Mouse (Mus musculus): ENCODE measurements around the gene Tmem210. TPM values are rescaled to one million over a fixed set of nuclear protein-coding genes. Genes with fewer than 3 reads are reported as not detected.

The Tmem210 gene
- total and polyA plus RNA-seq, 3 experiments: not detected

DNA sequence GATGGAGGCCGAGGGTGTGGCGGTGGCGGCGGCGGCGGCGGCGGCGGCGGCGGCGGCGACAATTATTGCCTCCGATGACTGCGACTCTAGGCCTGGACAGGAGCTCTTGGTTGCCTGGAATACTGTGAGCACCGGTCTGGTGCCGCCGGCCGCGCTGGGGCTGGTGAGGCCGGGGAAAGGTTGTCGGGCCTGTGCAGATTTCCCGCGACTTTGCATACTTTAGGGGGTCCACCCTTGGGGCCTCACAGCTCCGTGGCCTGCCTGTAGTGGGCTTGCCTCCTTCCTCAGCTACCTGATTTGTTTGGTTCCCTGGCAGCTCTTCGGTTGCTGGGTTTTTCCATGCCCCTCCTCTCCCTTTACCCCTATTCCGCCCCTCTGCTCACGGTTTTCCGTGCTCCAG is 15.4 kb upstream of the Tmem210 start:
- H3K4me2 ChIP-seq (ENCODE audit: insufficient read depth, low read depth, poor library complexity, severe bottlenecking): peak overlapping the region; percentile 39; the same call in 1 of the 2 replicates
- H3K9me3 ChIP-seq (replicated peaks; ENCODE audit: low read length): no peaks in the 10 kb centered on the region
- no peaks in the 10 kb centered on the region for H3K27me3 ChIP-seq (replicated peaks)
- no peak for DNase-seq (ENCODE audit: extremely low read depth)
- in situ Hi-C loops (cut with MboI; ENCODE audit: low pct_ligation_motif_present, low pct_unique_long_range_greater_than_20kb, low sequenced_read_pairs): loop anchor here (10.0 kb wide), 1 partner anchor 62 kb away; the partner anchor contains the start of gene Man1b1
- dilution Hi-C loops (cut with MboI; ENCODE audit: extremely low pct_ligation_motif_present, extremely low pct_unique_long_range_greater_than_20kb, low sequenced_read_pairs): no loop called here
- peak overlapping the region; percentile 79 to 97 (median 91) for H3K4me3 ChIP-seq (replicated peaks in 1 of 3; ENCODE audit: low read depth in 2 of 3, low read length in 2 of 3, poor library complexity in 1 of 3)
- H3K79me2 ChIP-seq (replicated peaks; ENCODE audit: control insufficient read depth, extremely low read depth, insufficient read depth, poor library complexity, severe bottlenecking): peaks cover 19% of the 10 kb centered on the region
- H3K4me1 ChIP-seq (ENCODE audit: control insufficient read depth in 1 of 2, insufficient read depth in 2 of 2): peaks cover 6 to 47% of the 10 kb centered on the region in 2 experiments; a peak in 3 of 4 replicates
- H3K36me3 ChIP-seq (replicated peaks in 1 of 2; ENCODE audit: control insufficient read depth in 1 of 2, insufficient read depth in 1 of 2, low read length in 1 of 2): peaks cover 37 to 75% of the 10 kb centered on the region in 2 experiments
- TF ChIP-seq USF2 (conservative IDR thresholded peaks at IDR 0.05; ENCODE audit: low read depth, low read length): no peak
- no peak for TF ChIP-seq GABPA (IDR thresholded peaks at IDR 0.05; ENCODE audit: insufficient replicate concordance, low read depth, low read length)
- no peak for TF ChIP-seq ZMIZ1 (IDR thresholded peaks at IDR 0.05; ENCODE audit: low read depth, low read length)
- TF ChIP-seq KAT2A (IDR thresholded peaks at IDR 0.05; ENCODE audit: insufficient replicate concordance, low read length): no peak
- TF ChIP-seq RAD21 (IDR thresholded peaks at IDR 0.05; ENCODE audit: low read depth, low read length): no peak
- no peak for TF ChIP-seq POLR2A (IDR thresholded peaks at IDR 0.05; ENCODE audit: low read depth, low read length)
- no peak overlapping the region for H3K27ac ChIP-seq (ENCODE audit: insufficient read depth, low read depth)
- H3K9ac ChIP-seq (ENCODE audit: insufficient read depth, low read depth): peak overlapping the region; percentile 68

DNA sequence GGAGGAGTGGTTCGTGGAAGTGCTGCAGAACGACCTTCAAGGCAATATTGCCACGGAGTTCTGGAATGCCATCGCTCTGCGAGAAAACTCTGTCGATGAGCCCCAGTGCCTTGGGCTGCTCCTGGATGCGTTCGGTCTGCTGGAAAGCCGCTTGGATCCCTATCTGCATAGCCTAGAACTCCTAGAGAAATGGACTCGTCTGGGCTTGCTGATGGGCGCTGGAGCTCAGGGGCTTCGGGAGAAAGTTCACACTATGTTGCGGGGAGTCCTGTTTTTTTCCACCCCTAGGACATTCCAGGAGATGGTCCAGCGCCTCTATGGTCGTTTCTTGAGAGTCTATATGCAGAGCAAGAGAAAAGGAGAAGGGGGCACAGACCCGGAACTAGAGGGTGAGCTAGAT is 14.9 kb upstream of the Tmem210 start:
- no peaks in the 10 kb centered on the region for H3K27me3 ChIP-seq (replicated peaks)
- peak overlapping the region; percentile 68 for H3K9ac ChIP-seq (ENCODE audit: insufficient read depth, low read depth)
- H3K4me2 ChIP-seq (ENCODE audit: insufficient read depth, low read depth, poor library complexity, severe bottlenecking): peak overlapping the region; percentile 39
- in situ Hi-C loops (cut with MboI; ENCODE audit: low pct_ligation_motif_present, low pct_unique_long_range_greater_than_20kb, low sequenced_read_pairs): loop anchor here (10.0 kb wide), 1 partner anchor 62 kb away; the partner anchor contains the start of gene Man1b1
- H3K4me3 ChIP-seq (replicated peaks in 1 of 3; ENCODE audit: low read depth in 2 of 3, low read length in 2 of 3, poor library complexity in 1 of 3): peak overlapping the region; percentile 79 to 97 (median 91)
- H3K9me3 ChIP-seq (replicated peaks; ENCODE audit: low read length): no peaks in the 10 kb centered on the region
- peaks cover 19% of the 10 kb centered on the region for H3K79me2 ChIP-seq (replicated peaks; ENCODE audit: control insufficient read depth, extremely low read depth, insufficient read depth, poor library complexity, severe bottlenecking)
- DNase-seq (ENCODE audit: extremely low read depth): no peak
- H3K4me1 ChIP-seq (ENCODE audit: control insufficient read depth in 1 of 2, insufficient read depth in 2 of 2): peaks cover 5 to 42% of the 10 kb centered on the region in 2 experiments; a peak in 3 of 4 replicates
- H3K27ac ChIP-seq (ENCODE audit: insufficient read depth, low read depth): no peak overlapping the region
- TF ChIP-seq NRF1 (IDR thresholded peaks at IDR 0.05; ENCODE audit: low read depth, low read length): no peak
- no peak for TF ChIP-seq ZNF384 (IDR thresholded peaks at IDR 0.05; ENCODE audit: low read depth, low read length)
- H3K36me3 ChIP-seq (replicated peaks in 1 of 2; ENCODE audit: control insufficient read depth in 1 of 2, insufficient read depth in 1 of 2, low read length in 1 of 2): peaks cover 41 to 78% of the 10 kb centered on the region in 2 experiments
- dilution Hi-C loops (cut with MboI; ENCODE audit: extremely low pct_ligation_motif_present, extremely low pct_unique_long_range_greater_than_20kb, low sequenced_read_pairs): no loop called here

DNA sequence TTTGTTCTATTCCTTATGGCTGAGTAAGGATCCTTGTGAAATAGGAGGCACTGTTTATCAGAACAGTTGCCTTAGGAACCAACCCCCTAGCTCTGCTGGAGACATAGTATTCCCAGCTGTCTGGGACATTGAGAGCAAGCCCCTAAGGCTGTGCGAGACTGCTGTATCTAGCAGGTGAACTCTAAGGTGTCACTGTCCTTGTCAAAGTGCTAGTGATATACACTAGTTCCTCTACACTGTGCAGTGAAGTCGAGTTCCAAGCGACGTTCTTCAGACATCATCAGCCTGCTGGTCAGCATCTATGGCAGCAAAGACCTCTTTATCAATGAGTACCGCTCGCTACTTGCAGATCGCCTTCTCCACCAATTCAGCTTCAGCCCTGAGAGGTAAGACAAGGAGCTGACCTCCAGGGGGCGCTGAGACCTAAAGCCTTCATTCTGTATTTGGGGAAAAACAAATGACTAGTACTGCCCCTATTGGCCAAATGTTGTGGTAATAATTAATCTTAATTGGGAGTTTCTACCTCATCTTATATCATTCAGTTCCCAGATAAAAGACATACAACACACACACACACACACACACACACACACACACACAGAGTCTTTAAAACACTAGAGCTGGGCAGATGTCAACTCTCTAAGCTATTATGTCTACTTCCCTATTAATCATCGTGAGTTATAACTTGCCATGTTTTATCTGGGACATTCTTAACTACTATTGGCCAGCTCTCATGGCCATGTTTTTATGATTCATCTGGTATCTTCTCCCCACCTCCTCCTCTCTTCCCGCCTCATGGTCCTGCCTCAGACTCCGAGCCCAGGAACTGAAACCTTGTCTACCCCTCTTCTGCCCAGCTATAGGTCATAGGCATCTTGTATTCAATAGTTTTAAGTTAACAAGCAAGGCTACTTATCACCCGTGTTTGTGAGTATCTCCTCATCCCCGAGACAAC is 8.7 kb upstream of the Tmem210 start:
- dilution Hi-C loops (cut with MboI; ENCODE audit: extremely low pct_ligation_motif_present, extremely low pct_unique_long_range_greater_than_20kb, low sequenced_read_pairs): no loop called here
- peak; percentile 88 for DNase-seq (ENCODE audit: extremely low read depth)
- H3K27me3 ChIP-seq (replicated peaks): no peaks in the 10 kb centered on the region
- peaks cover 72 to 91% of the 10 kb centered on the region in 2 experiments for H3K36me3 ChIP-seq (replicated peaks in 1 of 2; ENCODE audit: control insufficient read depth in 1 of 2, insufficient read depth in 1 of 2, low read length in 1 of 2)
- H3K4me1 ChIP-seq (ENCODE audit: control insufficient read depth in 1 of 2, insufficient read depth in 2 of 2): no peaks in the 10 kb centered on the region
- H3K27ac ChIP-seq (ENCODE audit: insufficient read depth, low read depth): no peak overlapping the region
- TF ChIP-seq MYC (IDR thresholded peaks at IDR 0.05; ENCODE audit: low read depth, low read length) (no peak), RAD21 (IDR thresholded peaks at IDR 0.05; ENCODE audit: low read depth, low read length) (peak; percentile 71), JUN (IDR thresholded peaks at IDR 0.05; ENCODE audit: insufficient read depth, low read depth, low read length) (no peak), ELF1 (IDR thresholded peaks at IDR 0.05; ENCODE audit: low read depth, low read length) (no peak), POLR2A (IDR thresholded peaks at IDR 0.05; ENCODE audit: low read depth, low read length) (no peak), TBP (conservative IDR thresholded peaks at IDR 0.05; ENCODE audit: low read depth, low read length) (no peak), UBTF (IDR thresholded peaks at IDR 0.05; ENCODE audit: low read depth, low read length) (no peak), RCOR1 (conservative IDR thresholded peaks at IDR 0.05; ENCODE audit: low read depth, low read length) (no peak), ETS1 (conservative IDR thresholded peaks at IDR 0.05; ENCODE audit: low read depth, low read length) (no peak), CTCF (conservative IDR thresholded peaks at IDR 0.05 in 1 of 2, IDR thresholded peaks at IDR 0.05 in 1 of 2; ENCODE audit: low read depth in 2 of 2, low read length in 2 of 2) (peak; percentile 80 to 99), USF1 (IDR thresholded peaks at IDR 0.05; ENCODE audit: low read depth, low read length) (no peak), SMC3 (IDR thresholded peaks at IDR 0.05; ENCODE audit: low read depth, low read length) (peak; percentile 75), JUND (conservative IDR thresholded peaks at IDR 0.05; ENCODE audit: low read depth, low read length) (no peak), SIN3A (IDR thresholded peaks at IDR 0.05; ENCODE audit: low read length) (no peak), PAX5 (IDR thresholded peaks at IDR 0.05; ENCODE audit: low read length) (no peak)
- in situ Hi-C loops (cut with MboI; ENCODE audit: low pct_ligation_motif_present, low pct_unique_long_range_greater_than_20kb, low sequenced_read_pairs): loop anchor here (10.0 kb wide), 1 partner anchor 56 kb away; the partner anchor contains the start of gene Man1b1
- H3K9me3 ChIP-seq (replicated peaks; ENCODE audit: low read length): no peaks in the 10 kb centered on the region
- H3K9ac ChIP-seq (ENCODE audit: insufficient read depth, low read depth): no peak overlapping the region
- no peak overlapping the region for H3K4me3 ChIP-seq (replicated peaks in 1 of 3; ENCODE audit: low read depth in 2 of 3, low read length in 2 of 3, poor library complexity in 1 of 3)
- H3K4me2 ChIP-seq (ENCODE audit: insufficient read depth, low read depth, poor library complexity, severe bottlenecking): no peak overlapping the region
- 0 out of 2 replicates have a peak, but pooled peaks cover 3% of the 10 kb centered on the region for H3K79me2 ChIP-seq (replicated peaks; ENCODE audit: control insufficient read depth, extremely low read depth, insufficient read depth, poor library complexity, severe bottlenecking)
